Mouse (Mus musculus) forebrain, embryonic 16.5 days (tissue): ENCODE results near the gene Aqp8. TPM values are rescaled to one million over a fixed set of nuclear protein-coding genes. Genes with fewer than 3 reads are reported as not detected.

ENCODE experiments used
- ATAC-seq: fragments of 200-750 bp; cut with Nextera tagmentation; 2 replicates; pipeline ENCODE4 v1.8.0; 2017; ENCODE audit warnings: mild to moderate bottlenecking, moderate library complexity
- H3K27ac ChIP-seq: fragments of 300-500 bp; sonication (generic); 2 replicates; pipeline ENCODE4 v1.5.1; 2014; ENCODE audit warnings: low read length, control low read depth
- H3K27me3 ChIP-seq: fragments of 300-500 bp; sonication (generic); replicated peaks from 2 replicates; pipeline ENCODE4 v1.6.1; 2014; ENCODE audit warnings: low read length; ENCODE audit not compliant: control insufficient read depth, insufficient read depth
- H3K36me3 ChIP-seq: fragments of 300-500 bp; sonication (generic); 2 replicates; pipeline ENCODE4 v1.6.1; 2014; ENCODE audit not compliant: control insufficient read depth, insufficient read depth
- H3K4me1 ChIP-seq: fragments of 300-500 bp; sonication (generic); replicated peaks from 2 replicates; pipeline ENCODE4 v1.6.1; 2014; ENCODE audit warnings: low read length; ENCODE audit not compliant: control insufficient read depth, insufficient read depth
- H3K4me2 ChIP-seq: fragments of 300-500 bp; sonication (generic); 2 replicates; pipeline ENCODE4 v1.6.1; 2014; ENCODE audit warnings: mild to moderate bottlenecking, low read length, control low read depth
- H3K4me3 ChIP-seq: fragments of 300-500 bp; sonication (generic); replicated peaks from 2 replicates; pipeline ENCODE4 v1.5.1; 2014; ENCODE audit warnings: mild to moderate bottlenecking, low read length, control low read depth
- H3K9ac ChIP-seq: fragments of 300-500 bp; sonication (generic); replicated peaks from 2 replicates; pipeline ENCODE4 v1.6.1; 2014; ENCODE audit warnings: low read depth, low read length, control low read depth
- H3K9me3 ChIP-seq: fragments of 300-500 bp; sonication (generic); 2 replicates; pipeline ENCODE4 v1.6.1; 2016; ENCODE audit warnings: low read length; ENCODE audit not compliant: control insufficient read depth
- WGBS: fragments of 180-500 bp; shearing (Covaris S2); extraction: QIAGEN DNeasy Blood & Tissue Kit; methylation state at CpG from one replicate; pipeline ENCODE4 v1.1.7; 2014; 5-methylcytosine and 5-hydroxymethylcytosine counted together
- polyA plus RNA-seq: library from polyadenylated mRNA; unstranded; fragments of >200 nt; fragmentation: Nextera tagmentation; extraction: Ambion mirVana; gene quantifications from 2 replicates; pipeline ENCODE4 v1.2.1, GENCODE M21; 2015

Aqp8 gene
- polyA plus RNA-seq, 1 experiment from 2014 or later: not detected

DNA sequence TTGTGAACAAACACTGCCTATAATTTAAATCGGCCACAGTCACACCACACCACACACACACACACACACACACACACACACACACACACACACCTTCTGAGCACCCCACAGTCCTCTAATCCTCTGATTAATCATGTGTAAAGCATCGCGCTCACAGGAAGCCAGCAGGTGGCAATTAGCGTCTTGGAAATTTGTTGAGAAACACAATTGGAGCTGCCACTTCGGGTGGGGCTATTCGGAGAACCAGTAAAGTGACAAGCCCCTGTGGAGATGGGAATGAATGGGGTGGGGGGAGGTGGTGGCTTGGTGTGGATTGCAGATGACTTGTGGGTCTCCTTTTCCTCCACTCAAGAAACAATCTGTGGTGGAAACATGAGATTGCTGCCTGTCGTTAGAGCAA, 45.9 kb downstream of the Aqp8 start:
- no peaks in the 10 kb centered on the region for H3K27me3 ChIP-seq
- no peak for ATAC-seq
- WGBS: 42% methylated on average over 7 of the region's 7 CpGs
- H3K9me3 ChIP-seq: no peaks in the 10 kb centered on the region
- no peak overlapping the region for H3K9ac ChIP-seq
- no peak overlapping the region for H3K4me3 ChIP-seq
- no peak overlapping the region for H3K4me2 ChIP-seq
- H3K4me1 ChIP-seq: no peaks in the 10 kb centered on the region
- H3K36me3 ChIP-seq: no peaks in the 10 kb centered on the region
- no peak overlapping the region for H3K27ac ChIP-seq

Other genes with a start within 250 kb of the Aqp8 start
- 0.30 and 0.75 TPM in 2 replicates for gene Slc5a11, start 247.5 kb upstream of the Aqp8 start, polyA plus RNA-seq
- gene Lcmt1, start 92.5 kb upstream of the Aqp8 start, polyA plus RNA-seq: 100 and 105 TPM in 2 replicates
- gene Arhgap17, start 92.4 kb upstream of the Aqp8 start, polyA plus RNA-seq: 9.5 and 9.8 TPM in 2 replicates
- gene Zkscan2, start 38.2 kb downstream of the Aqp8 start, polyA plus RNA-seq: 10.0 and 12.8 TPM in 2 replicates